10 mouse cellular contexts compared by ENCODE assay signal in genomic region chr9:83487771-83488470, GRCm38 (mm10). TPM values are rescaled to one million over a fixed set of nuclear protein-coding genes. Genes with fewer than 3 reads are reported as not detected.
A peak's percentile ranks its signal among the peaks of the same experiment; 100 is the strongest.
DNase-seq lines count a peak whose midpoint lies in the region; ATAC-seq lines count a peak whose summit lies in the region.
"Had no signal": no experiment of that assay in that cellular context is flagged by ENCODE, and none has a peak within 500 bp of the region (broad histone marks: within the 10 kb centered on the region; RNA-seq: fewer than 3 reads in every experiment).

No protein-coding gene starts in this region.

- ATAC-seq in activated CD4-positive, CD25-positive, alpha-beta regulatory T cell, adult 4 months, result no peak

- intact Hi-C loops in left cerebral cortex, postnatal 36 days (cut with DNase I), result loop anchor here (1.0 to 5.0 kb wide), 2 partner anchors 109 to 123 kb away; no protein-coding TSS in a partner anchor

- 45% methylated on average over 9 of the region's 9 CpGs for WGBS in limb, embryonic 10.5 days

- peak; percentile 95 for DNase-seq in brain, adult 2 months (ENCODE audit: low read depth, low spot score)
- DNase-seq in cerebellum, adult 11 months, result peak; percentile 33
- peak; percentile 67 to 73 for DNase-seq in frontal cortex, postnatal 36 days (ENCODE audit: low spot score in 2 of 2)
- peak; percentile 52 to 62 for DNase-seq in left cerebral cortex, postnatal 36 days (ENCODE audit: low spot score in 2 of 2)
- no peak for DNase-seq in limb, embryonic 10.5 days (ENCODE audit: low spot score)
- no peak for DNase-seq in thymus, adult 18-20 months
- DNase-seq in spleen, adult 18-20 months, result no peak

- 0 out of 2 replicates have a peak, but pooled peaks cover under 1% of the 10 kb centered on the region for H3K4me1 ChIP-seq in limb, embryonic 10.5 days
- H3K4me1 ChIP-seq: heart, embryonic 15.5 days had no signal

- H3K4me3 ChIP-seq in limb, embryonic 10.5 days, result no peak overlapping the region
- H3K4me3 ChIP-seq: heart, embryonic 15.5 days; limb, embryonic 13.5 days had no signal

- no peaks in the 10 kb centered on the region for H3K27me3 ChIP-seq in limb, embryonic 10.5 days (ENCODE audit: low read depth, poor library complexity, severe bottlenecking)
- H3K27me3 ChIP-seq: heart, embryonic 15.5 days; limb, embryonic 13.5 days had no signal

- no peaks in the 10 kb centered on the region for H3K9me3 ChIP-seq in limb, embryonic 10.5 days (replicated peaks)
- H3K9me3 ChIP-seq: heart, embryonic 15.5 days; limb, embryonic 13.5 days had no signal

- H3K36me3 ChIP-seq in limb, embryonic 10.5 days, result no peaks in the 10 kb centered on the region
- H3K36me3 ChIP-seq: heart, embryonic 15.5 days; limb, embryonic 13.5 days had no signal

- no peak overlapping the region for H3K27ac ChIP-seq in limb, embryonic 10.5 days
- H3K27ac ChIP-seq: heart, embryonic 15.5 days; limb, embryonic 13.5 days had no signal

RNA-seq across cellular contexts. Expression of gene Lca5, which starts 47.0 kb away (rescaled TPM):
- total RNA-seq in left cerebral cortex, postnatal 36 days (2021), result 10 to 100 TPM; 17.9 to 18.6 TPM
- polyA plus RNA-seq in limb, embryonic 10.5 days (2016; fragmentation: Nextera tagmentation; extraction: Ambion mirVana), result 15.6 and 17.3 TPM in 2 replicates
- 10 to 100 TPM; 10.0 to 18.5 TPM for polyA plus RNA-seq in activated CD4-positive, CD25-positive, alpha-beta regulatory T cell, adult 4 months (2017; shearing (Covaris generic))

Comparison
In these comparisons a context has a peak if more than half of its experiments do, and no peak if none do; other contexts are left out.
1. DNase-seq: peak in brain, adult 2 months (single experiment), cerebellum, adult 11 months (single experiment), frontal cortex, postnatal 36 days (2 of 2) and left cerebral cortex, postnatal 36 days (2 of 2); none in limb, embryonic 10.5 days (single experiment), thymus, adult 18-20 months (0 of 2) and spleen, adult 18-20 months (0 of 2).